Mouse (Mus musculus): ENCODE results near the gene Doc2a. TPM values are rescaled to one million over a fixed set of nuclear protein-coding genes. Genes with fewer than 3 reads are reported as not detected.
A peak's percentile ranks its signal among the peaks of the same experiment; 100 is the strongest.
"Not testable (repeated sequence)": the region's sequence is repeated elsewhere in the genome, so short reads cannot be mapped to it uniquely, and the experiment has no call there.

Gene Doc2a
- total RNA-seq, 1 experiment from 2014 or later, result not detected

GRCm38 (mm10) chr7:126897390-126898101 is 50.3 kb downstream of the Doc2a start:
- ATAC-seq (replicated peaks in 1 of 2; ENCODE audit: insufficient read depth in 1 of 2, low FRiP score in 2 of 2, low TSS enrichment in 1 of 2, low read depth in 1 of 2, poor library complexity in 2 of 2, severe bottlenecking in 2 of 2), result peak; percentile 63 to 78

- peak; percentile 88 to 92 for ATAC-seq (replicated peaks in 1 of 2; ENCODE audit: insufficient read depth in 1 of 2, low FRiP score in 2 of 2, low TSS enrichment in 1 of 2, low read depth in 1 of 2, poor library complexity in 2 of 2, severe bottlenecking in 2 of 2)
These were observed 51.1 kb downstream of the Doc2a start for GRCm38 (mm10) chr7:126898102-126898990.

- not testable (repeated sequence) for ATAC-seq (replicated peaks in 1 of 2; ENCODE audit: insufficient read depth in 1 of 2, low FRiP score in 2 of 2, low TSS enrichment in 1 of 2, low read depth in 1 of 2, poor library complexity in 2 of 2, severe bottlenecking in 2 of 2)
These were observed 52.6 kb downstream of the Doc2a start for GRCm38 (mm10) chr7:126899781-126900180.

Other genes starting within 250 kb of the Doc2a start
- gene Nupr1, start 216.6 kb upstream of the Doc2a start, total RNA-seq (2017), result 6.2 and 6.6 TPM in 2 replicates
- gene Sgf29, start 198.1 kb upstream of the Doc2a start, total RNA-seq (2017), result 33.2 and 46.9 TPM in 2 replicates
- 8.2 and 17.1 TPM in 2 replicates for gene Sult1a1, start 171.0 kb upstream of the Doc2a start, total RNA-seq (2017)
- 73.1 and 88.6 TPM in 2 replicates for gene Bola2, start 152.0 kb upstream of the Doc2a start, total RNA-seq (2017)
- gene Slx1b, start 151.6 kb upstream of the Doc2a start, total RNA-seq (2017), result 4.1 and 6.3 TPM in 2 replicates
- 352 and 456 TPM in 2 replicates for gene Coro1a, start 139.6 kb upstream of the Doc2a start, total RNA-seq (2017)
- gene Mapk3, start 87.8 kb upstream of the Doc2a start, total RNA-seq (2017), result 32.4 and 35.8 TPM in 2 replicates
- 3.3 and 16.4 TPM in 2 replicates for gene Gdpd3, start 81.1 kb upstream of the Doc2a start, total RNA-seq (2017)
- 50.3 and 74.9 TPM in 2 replicates for gene Ypel3, start 70.5 kb upstream of the Doc2a start, total RNA-seq (2017)
- gene Tbx6, start 65.9 kb upstream of the Doc2a start, total RNA-seq (2017), result 0.25 TPM in 1 of 2 replicates, not detected in the other
- 119 and 131 TPM in 2 replicates for gene Ppp4c, start 54.9 kb upstream of the Doc2a start, total RNA-seq (2017)
- not detected in 2 replicates for gene Fam57b, start 49.7 kb upstream of the Doc2a start, total RNA-seq (2017)
- gene 4930451I11Rik, start 15.8 kb upstream of the Doc2a start, total RNA-seq (2017), result not detected in 2 replicates
- 128 and 398 TPM in 2 replicates for gene Hirip3, start 14.6 kb downstream of the Doc2a start, total RNA-seq (2017)
- 33.2 and 35.6 TPM in 2 replicates for gene Ino80e, start 15.0 kb downstream of the Doc2a start, total RNA-seq (2017)
- 31.7 and 32.7 TPM in 2 replicates for gene Taok2, start 37.3 kb downstream of the Doc2a start, total RNA-seq (2017)
- 14.5 and 25.6 TPM in 2 replicates for gene Tmem219, start 75.5 kb downstream of the Doc2a start, total RNA-seq (2017)
- 9.3 and 15.8 TPM in 2 replicates for gene Kctd13, start 81.5 kb downstream of the Doc2a start, total RNA-seq (2017)
- gene Asphd1, start 102.2 kb downstream of the Doc2a start, total RNA-seq (2017), result not detected in 2 replicates
- 0.25 and 0.63 TPM in 2 replicates for gene Sez6l2, start 103.1 kb downstream of the Doc2a start, total RNA-seq (2017)
- gene Cdipt, start 128.5 kb downstream of the Doc2a start, total RNA-seq (2017), result 33.1 and 56.3 TPM in 2 replicates
- gene Cdiptos, start 128.7 kb downstream of the Doc2a start, total RNA-seq (2017), result 1.6 and 2.3 TPM in 2 replicates
- gene Mvp, start 167.2 kb downstream of the Doc2a start, total RNA-seq (2017), result 26.2 and 39.0 TPM in 2 replicates
- gene Pagr1b, start 169.1 kb downstream of the Doc2a start, total RNA-seq (2017), result not detected in 2 replicates
- gene Pagr1a, start 169.9 kb downstream of the Doc2a start, total RNA-seq (2017), result 3.7 and 9.9 TPM in 2 replicates
- gene Gm42742, start 173.7 kb downstream of the Doc2a start, total RNA-seq (2017), result 35.6 and 38.7 TPM in 2 replicates
- 0.30 and 0.69 TPM in 2 replicates for gene Prrt2, start 173.8 kb downstream of the Doc2a start, total RNA-seq (2017)
- gene Maz, start 179.6 kb downstream of the Doc2a start, total RNA-seq (2017), result 53.3 and 65.4 TPM in 2 replicates
- 74.5 and 90.1 TPM in 2 replicates for gene Kif22, start 195.1 kb downstream of the Doc2a start, total RNA-seq (2017)
- gene Zg16, start 239.9 kb downstream of the Doc2a start, total RNA-seq (2017), result 3.8 and 5.7 TPM in 2 replicates
- 30.3 and 42.1 TPM in 2 replicates for gene AI467606, start 243.9 kb downstream of the Doc2a start, total RNA-seq (2017)